Mouse (Mus musculus) spleen, postnatal 4 days (tissue): ENCODE measurements around the gene Atxn3.
"Not testable (repeated sequence)": the region's sequence is repeated elsewhere in the genome, so short reads cannot be mapped to it uniquely, and the experiment has no call there.

Experiments
- DNase-seq, 2 experiments: peaks; one replicate each; pipeline ENCODE4 v3.0.0; 2022; ENCODE audit warnings: low spot score in 2 of 2

Gene Atxn3

GRCm38 (mm10) chr12:101958556-101958955, 510 bp upstream of the Atxn3 start:
- DNase-seq: no peak

- DNase-seq: no peak
Observed at GRCm38 (mm10) chr12:101957079-101957941, 736 bp downstream of the Atxn3 start.

GRCm38 (mm10) chr12:101955821-101956220, 2.2 kb downstream of the Atxn3 start:
- not testable (repeated sequence) for DNase-seq

DNA sequence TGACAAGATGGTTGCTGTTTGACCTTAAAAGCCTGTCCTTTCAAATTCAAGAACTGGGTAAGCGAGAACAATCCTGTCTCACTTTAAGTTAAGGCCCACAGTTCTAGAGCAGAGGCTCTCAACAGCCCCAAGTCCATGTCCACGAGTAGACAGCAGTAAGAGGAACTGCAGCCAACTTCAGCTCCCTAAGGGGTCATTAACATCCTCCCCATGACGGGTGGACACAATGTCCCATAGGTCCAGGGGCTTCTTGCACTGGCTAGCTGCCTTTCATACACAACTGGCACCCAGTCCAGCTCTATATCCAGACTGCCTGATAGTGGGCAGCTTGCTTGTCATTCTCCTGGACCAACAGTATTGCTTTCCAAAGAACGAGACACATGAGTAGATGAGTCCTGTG, 9.2 kb downstream of the Atxn3 start:
- DNase-seq: no peak

DNA sequence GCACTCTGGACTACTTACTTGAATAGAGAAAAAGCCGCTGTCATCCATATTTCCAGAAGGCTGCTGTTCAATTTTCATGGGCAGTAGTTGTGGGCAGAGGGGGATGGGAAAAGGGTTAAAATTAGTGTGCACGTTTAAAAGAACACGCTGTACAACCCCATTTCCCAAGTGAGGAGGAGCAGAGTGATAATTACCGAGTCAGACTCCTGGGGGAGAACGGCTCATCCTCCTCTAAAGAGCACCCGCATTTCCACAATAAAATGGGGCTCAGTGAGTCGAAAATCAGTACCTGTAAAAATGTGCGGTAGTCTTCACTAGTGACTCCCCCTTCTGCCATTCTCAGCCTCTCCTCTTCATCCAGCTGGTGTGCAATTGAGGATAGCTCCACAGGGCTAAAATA, 10.1 kb downstream of the Atxn3 start:
- no peak for DNase-seq

- no peak for DNase-seq
Observed at GRCm38 (mm10) chr12:101937572-101937971, 20.5 kb downstream of the Atxn3 start.

- no peak for DNase-seq
Observed at GRCm38 (mm10) chr12:101935223-101935622, 22.8 kb downstream of the Atxn3 start.

DNA sequence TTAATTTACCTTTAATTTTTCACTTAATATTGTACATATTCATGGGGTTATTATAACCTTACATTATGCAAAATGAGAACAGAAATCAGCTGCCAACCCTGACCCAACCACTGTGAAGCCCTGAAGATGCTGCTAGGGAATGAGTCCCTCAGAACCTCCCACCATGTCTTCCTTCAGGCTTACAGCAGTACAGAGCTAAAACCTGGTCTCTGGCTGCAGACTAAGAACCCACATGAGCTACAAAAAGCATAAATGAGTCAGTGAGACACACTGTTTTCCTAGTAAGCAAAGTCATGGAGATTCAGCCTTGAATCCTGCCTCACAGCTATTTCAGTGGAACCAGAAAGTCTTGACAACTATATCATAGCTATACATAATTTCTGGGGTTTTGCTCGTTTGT, 29.6 kb downstream of the Atxn3 start:
- DNase-seq: no peak

DNA sequence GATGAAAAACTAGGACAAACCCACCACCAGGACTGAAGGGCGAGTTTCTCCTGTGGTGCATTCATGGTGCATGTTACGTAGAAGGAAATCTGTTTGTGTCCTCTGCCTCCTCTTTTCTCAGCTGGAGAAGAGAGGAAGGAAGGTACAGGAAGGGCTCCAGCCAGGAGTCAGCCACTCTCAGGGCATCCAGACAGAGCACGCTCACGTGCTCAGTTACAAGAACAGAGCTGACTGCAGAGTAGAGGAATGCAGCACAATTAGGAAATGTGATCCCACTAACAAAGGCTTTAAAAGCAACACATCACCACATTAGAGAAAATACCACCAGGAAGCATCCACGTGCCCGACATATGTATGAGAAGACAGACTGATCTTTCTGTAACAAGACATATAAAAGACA, 35.7 kb downstream of the Atxn3 start:
- DNase-seq: no peak

- DNase-seq: no peak
Observed at GRCm38 (mm10) chr12:101919847-101920246, 38.2 kb downstream of the Atxn3 start.

GRCm38 (mm10) chr12:101917165-101917564, 40.9 kb downstream of the Atxn3 start:
- DNase-seq: no peak

GRCm38 (mm10) chr12:101912626-101913490, 45.2 kb downstream of the Atxn3 start, which contains the start of gene Trip11:
Gene Trip11 (minus strand): TSS chr12:101913267.
- DNase-seq: peak; percentile 87 to 94

GRCm38 (mm10) chr12:101911346-101911745, 46.7 kb downstream of the Atxn3 start:
- DNase-seq: no peak

- DNase-seq: no peak
Observed at GRCm38 (mm10) chr12:101910360-101910759, 47.7 kb downstream of the Atxn3 start.

DNA sequence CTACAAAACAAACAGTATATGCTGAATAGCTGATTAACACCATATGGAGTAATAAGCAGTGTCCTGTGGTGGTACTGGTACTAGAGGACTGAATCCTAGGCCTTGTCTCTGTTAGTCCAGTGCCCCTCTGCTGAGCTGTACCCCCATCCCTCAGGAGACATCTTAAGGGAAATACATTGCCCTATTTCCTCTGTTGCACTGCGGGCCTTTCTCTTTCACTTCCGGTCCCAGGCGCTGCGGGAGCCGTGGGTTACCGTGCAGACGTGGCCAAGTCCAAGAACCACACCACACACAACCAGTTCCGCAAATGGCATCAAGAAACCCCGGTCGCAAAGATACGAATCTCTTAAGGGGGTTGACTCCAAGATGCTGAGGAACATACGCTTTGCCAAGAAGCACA, 52.2 kb downstream of the Atxn3 start:
- peak; percentile 14 to 64 for DNase-seq

- no peak for DNase-seq
Observed at GRCm38 (mm10) chr12:101904906-101905305, 53.1 kb downstream of the Atxn3 start.

- DNase-seq: no peak
Observed at GRCm38 (mm10) chr12:101904170-101904569, 53.9 kb downstream of the Atxn3 start.

DNA sequence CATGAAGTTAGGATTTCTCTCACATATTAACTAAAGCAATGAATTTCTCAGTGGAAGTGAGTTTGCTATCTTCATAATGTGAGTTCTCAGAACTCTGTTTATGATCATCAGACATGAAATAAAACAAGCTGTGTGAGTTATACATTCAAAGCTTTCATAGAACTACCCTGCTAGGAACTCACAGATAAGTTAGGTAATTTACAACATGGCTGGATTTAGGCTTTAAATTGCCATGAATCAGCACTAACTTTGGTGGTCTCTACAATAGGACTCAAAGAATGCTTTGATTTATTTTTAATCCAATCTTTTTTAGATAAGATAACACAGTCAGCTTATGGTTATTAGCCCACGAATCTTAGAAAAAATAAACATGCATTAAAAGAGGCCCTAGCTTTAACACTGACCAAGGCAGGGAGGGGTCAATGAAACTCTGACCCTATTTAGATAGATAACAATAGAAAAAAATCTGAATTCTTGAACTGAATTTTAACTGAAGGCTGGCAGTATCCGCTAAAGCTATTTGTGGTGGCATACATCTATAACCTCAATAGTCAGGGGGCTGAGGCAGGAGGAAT, 58.3 kb downstream of the Atxn3 start:
- DNase-seq: no peak

DNA sequence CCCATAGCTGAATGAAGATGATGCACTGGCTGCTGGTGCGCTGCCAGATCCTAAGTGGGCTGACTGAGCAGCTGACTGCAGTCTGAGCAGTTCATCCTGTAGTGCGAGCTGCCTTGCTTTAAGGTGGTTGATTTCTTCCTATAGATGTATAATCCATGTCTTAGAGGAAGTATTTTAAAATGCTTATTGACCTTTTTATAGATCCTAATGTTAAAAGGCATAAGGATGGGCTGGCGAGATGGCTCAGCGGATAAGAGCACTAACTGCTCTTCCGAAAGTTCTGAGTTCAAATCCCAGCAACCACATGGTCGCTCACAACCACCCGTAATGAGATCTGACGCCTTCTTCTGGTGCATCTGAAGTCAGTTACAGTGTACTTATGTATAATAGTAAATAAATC, 59.1 kb downstream of the Atxn3 start:
- DNase-seq: no peak

DNA sequence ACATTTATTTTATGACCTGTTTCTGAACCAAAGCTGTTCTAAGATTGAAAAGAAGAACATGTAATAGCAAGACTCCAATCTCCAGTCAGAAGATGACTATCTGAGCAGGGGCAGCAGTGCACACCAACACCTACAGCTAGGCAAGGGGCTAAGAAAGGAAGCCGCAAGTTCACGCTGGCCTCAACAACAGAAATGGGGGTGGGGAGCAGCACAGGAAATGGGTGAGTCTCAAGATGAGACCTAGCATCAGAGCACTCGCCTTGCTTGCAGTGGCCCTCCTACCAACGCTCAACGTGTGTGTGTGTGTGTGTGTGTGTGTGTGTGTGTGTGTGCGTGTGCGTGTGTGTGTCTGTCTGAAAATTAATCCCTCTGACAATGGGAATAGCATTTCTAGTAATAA, 60.9 kb downstream of the Atxn3 start:
- peak in 1 of 2 experiments; percentile 20 for DNase-seq

- no peak for DNase-seq
Observed at GRCm38 (mm10) chr12:101893296-101893695, 64.8 kb downstream of the Atxn3 start.

GRCm38 (mm10) chr12:101892832-101893231, 65.2 kb downstream of the Atxn3 start:
- DNase-seq: no peak
